Mouse (Mus musculus): ENCODE measurements around the gene Kcnip4.

DNA sequence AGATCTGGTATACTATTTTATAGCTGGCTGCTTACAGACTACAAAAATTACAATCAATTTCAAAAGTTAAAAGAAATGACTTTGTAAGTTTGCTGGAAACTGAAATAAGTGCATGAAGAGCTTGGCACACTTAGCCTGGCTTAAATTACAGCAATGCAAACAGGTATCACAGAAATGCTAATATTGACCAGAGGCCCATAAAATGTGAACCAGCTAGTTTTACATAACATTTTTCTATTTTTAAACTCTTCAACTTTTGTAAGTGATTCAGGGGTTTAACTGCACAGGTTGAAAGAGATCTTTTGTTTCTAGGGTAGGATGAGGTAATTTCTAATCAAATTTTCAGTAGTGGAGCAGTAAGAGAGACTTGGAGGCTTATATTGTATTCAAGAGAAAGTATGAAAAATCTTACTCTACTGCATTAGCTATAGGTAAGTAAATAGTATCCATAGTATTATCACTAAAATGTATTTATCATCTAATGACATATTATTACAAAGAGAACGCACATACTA, 535.5 kb downstream of the Kcnip4 start:
- TF ChIP-seq POLR2A (IDR thresholded peaks at IDR 0.05; ENCODE audit: insufficient read length, low read depth): no peak
- no peak for TF ChIP-seq REST (IDR thresholded peaks at IDR 0.05; ENCODE audit: insufficient read depth, insufficient read length)
- TF ChIP-seq POLR2AphosphoS2 (IDR thresholded peaks at IDR 0.05; ENCODE audit: insufficient read length, low read depth): no peak
- TF ChIP-seq MYOD1 (IDR thresholded peaks at IDR 0.05; ENCODE audit: control insufficient read depth in 1 of 3, insufficient read length in 2 of 3, low read depth in 2 of 3): no peak
- TF ChIP-seq TCF12 (IDR thresholded peaks at IDR 0.05; ENCODE audit: insufficient read depth, poor library complexity, severe bottlenecking): no peak
- TF ChIP-seq SRF (IDR thresholded peaks at IDR 0.05; ENCODE audit: control insufficient read depth, insufficient read length, low read depth): no peak
- TF ChIP-seq MAX (IDR thresholded peaks at IDR 0.05; ENCODE audit: low read depth): no peak
- no peak for TF ChIP-seq USF1 (IDR thresholded peaks at IDR 0.05; ENCODE audit: low read depth)
- no peak for TF ChIP-seq TCF3 (IDR thresholded peaks at IDR 0.05; ENCODE audit: insufficient read length, low read depth)
- TF ChIP-seq MYOG (IDR thresholded peaks at IDR 0.05; ENCODE audit: control insufficient read depth in 1 of 3, insufficient read depth in 1 of 3, insufficient read length in 2 of 3, low read depth in 2 of 3): no peak
- TF ChIP-seq E2F4 (IDR thresholded peaks at IDR 0.05; ENCODE audit: insufficient read depth): no peak

Data from myocyte (in vitro differentiated cells).